Mouse (Mus musculus): ENCODE measurements at regions not wholly inside any gene's neighbourhood (a gene's known extent, or its start where the extent isn't known, plus 50 kb on each side); places are given as distances from the start of the nearest gene placed in this dataset.
A peak's percentile ranks its signal among the peaks of the same experiment; 100 is the strongest.
"Not testable (repeated sequence)": the region's sequence is repeated elsewhere in the genome, so short reads cannot be mapped to it uniquely, and the experiment has no call there.

DNA sequence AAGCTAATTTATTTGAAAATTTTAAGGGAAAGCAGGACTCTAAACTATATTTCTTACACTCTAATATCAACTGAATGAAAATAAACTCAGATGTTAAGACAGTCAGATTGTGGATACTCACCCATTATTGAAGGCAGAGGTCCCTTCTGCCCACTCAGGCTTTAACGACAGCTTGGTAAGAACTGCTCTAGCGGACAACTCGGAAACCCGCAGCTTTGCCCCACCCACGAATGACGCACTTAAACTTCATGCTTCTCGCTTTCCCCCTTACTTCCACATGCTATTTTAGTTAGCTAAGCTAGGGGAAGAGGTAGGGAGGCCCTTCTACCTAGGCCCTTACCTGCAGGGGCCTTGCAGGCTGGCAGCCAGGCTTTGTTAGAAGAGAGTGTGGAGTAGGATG lies 50.8 kb upstream of the Elmo1 start:
- peaks cover 5% of the 10 kb centered on the region; the same call in 1 of the 2 replicates for H3K4me1 ChIP-seq
- no peaks in the 10 kb centered on the region for H3K9me3 ChIP-seq
- H3K27me3 ChIP-seq, result no peaks in the 10 kb centered on the region
- ATAC-seq (ENCODE audit: borderline replicate concordance, extremely low read depth, low FRiP score, low TSS enrichment), result no peak
- H3K4me3 ChIP-seq, result no peak overlapping the region
- H3K27ac ChIP-seq, result no peak overlapping the region
- H3K4me2 ChIP-seq, result no peak overlapping the region
- H3K36me3 ChIP-seq, result no peaks in the 10 kb centered on the region
- no peak overlapping the region for H3K9ac ChIP-seq
- WGBS, result 89% methylated on average over 7 of the region's 7 CpGs

DNA sequence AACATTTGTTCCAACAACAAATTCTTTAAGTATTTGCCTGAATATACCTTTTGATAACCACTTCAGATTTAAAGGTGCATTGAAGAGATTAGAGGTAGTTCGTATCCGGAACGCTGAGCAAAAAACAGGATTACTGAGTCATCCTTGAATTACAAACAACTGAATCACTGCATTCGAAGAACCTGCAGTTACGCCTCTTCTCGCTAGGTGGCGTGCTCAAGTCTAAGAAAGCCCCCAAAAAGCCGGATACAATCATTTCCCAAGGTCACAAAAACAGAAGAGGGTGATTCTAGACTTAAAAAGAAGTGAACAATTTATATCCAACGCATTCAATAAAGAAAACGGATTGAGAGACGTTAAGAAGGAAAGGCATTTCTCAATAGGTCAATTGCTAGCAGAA lies 51.9 kb upstream of the Elmo1 start:
- H3K36me3 ChIP-seq, result no peaks in the 10 kb centered on the region
- 0 out of 2 replicates have a peak, but pooled peaks cover 5% of the 10 kb centered on the region for H3K4me1 ChIP-seq
- H3K27me3 ChIP-seq, result no peaks in the 10 kb centered on the region
- no peak overlapping the region for H3K4me2 ChIP-seq
- no peak for ATAC-seq (ENCODE audit: borderline replicate concordance, extremely low read depth, low FRiP score, low TSS enrichment)
- H3K9ac ChIP-seq, result no peak overlapping the region
- WGBS, result 39% methylated on average over 11 of the region's 11 CpGs
- H3K9me3 ChIP-seq, result no peaks in the 10 kb centered on the region
- H3K27ac ChIP-seq, result no peak overlapping the region
- H3K4me3 ChIP-seq, result no peak overlapping the region

DNA sequence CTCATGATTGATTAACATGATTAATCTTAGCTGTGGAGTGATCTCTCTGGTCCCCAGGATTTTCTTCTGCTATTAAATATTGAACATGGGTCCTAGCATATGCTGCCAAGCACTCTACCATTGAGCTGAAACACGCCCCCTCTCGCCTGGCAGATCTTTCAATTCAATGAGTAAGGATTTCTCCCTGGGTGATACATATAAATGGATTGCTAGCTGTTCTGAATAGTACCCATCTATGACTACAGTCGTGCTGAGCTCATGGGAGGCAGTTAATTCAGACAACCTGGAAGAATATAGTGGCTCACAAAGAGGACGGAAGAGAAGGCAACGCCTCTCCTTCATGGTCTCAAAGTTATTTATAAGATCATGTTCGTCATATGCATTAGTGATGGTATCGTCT lies 53.0 kb upstream of the Elmo1 start:
- Histone ChIP-seq H3K9me3 (no peaks in the 10 kb centered on the region), H3K9ac (no peak overlapping the region), H3K36me3 (no peaks in the 10 kb centered on the region), H3K4me1 (0 out of 2 replicates have a peak, but pooled peaks cover 5% of the 10 kb centered on the region), H3K27me3 (no peaks in the 10 kb centered on the region), H3K4me3 (no peak overlapping the region), H3K4me2 (no peak overlapping the region), H3K27ac (no peak overlapping the region)
- WGBS, result 81% methylated on average over 7 of the region's 7 CpGs
- no peak for ATAC-seq (ENCODE audit: borderline replicate concordance, extremely low read depth, low FRiP score, low TSS enrichment)

DNA sequence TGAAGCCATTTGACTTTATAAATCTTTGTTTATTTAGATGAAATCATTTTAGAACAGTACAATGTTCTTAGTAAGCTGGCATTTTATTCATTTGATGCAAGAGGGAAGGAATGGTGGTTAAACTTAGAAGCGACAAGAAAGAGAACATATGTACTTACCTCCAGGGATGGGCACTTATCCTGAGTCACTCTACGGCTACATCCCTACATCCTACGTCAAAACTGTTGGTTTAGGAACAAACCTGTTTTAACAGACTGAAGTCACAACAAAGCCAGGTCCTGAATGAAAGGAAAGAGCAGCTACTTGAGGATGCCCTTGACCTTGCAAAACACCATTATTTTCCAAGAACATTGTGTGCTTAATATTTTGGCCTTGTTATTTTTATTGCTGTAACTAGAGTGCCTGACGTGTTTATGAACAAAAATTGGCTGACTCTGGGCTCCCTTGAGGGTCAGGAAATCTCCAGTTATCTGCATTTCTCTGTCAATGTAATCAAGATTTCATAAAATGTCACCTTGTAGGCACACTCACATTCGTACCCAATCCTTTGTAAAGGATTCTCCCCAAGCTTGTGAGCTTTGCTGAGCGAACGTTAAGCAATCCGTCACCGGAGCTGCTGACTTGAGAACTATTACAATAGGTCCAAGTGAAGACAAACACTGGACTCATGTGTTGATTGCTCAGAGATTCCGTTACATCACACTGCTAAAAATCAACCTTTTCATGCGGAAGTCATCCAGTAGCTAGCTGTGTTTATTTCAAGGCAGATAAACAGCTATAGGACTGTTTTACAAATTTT lies 56.3 kb upstream of the Elmo1 start:
- 52% methylated on average over 11 of the region's 11 CpGs for WGBS
- Histone ChIP-seq H3K9me3 (no peaks in the 10 kb centered on the region), H3K27me3 (no peaks in the 10 kb centered on the region), H3K4me2 (no peak overlapping the region), H3K36me3 (no peaks in the 10 kb centered on the region), H3K27ac (no peak overlapping the region), H3K4me3 (no peak overlapping the region), H3K9ac (no peak overlapping the region), H3K4me1 (peaks cover 13% of the 10 kb centered on the region; the same call in 1 of the 2 replicates)
- ATAC-seq (ENCODE audit: borderline replicate concordance, extremely low read depth, low FRiP score, low TSS enrichment), result no peak

GRCm38 (mm10) chr13:20031660-20032059 lies 58.7 kb upstream of the Elmo1 start:
- Histone ChIP-seq H3K9me3 (no peaks in the 10 kb centered on the region), H3K27ac (peak overlapping the region; percentile 66), H3K36me3 (no peaks in the 10 kb centered on the region), H3K4me3 (no peak overlapping the region), H3K27me3 (no peaks in the 10 kb centered on the region), H3K4me2 (no peak overlapping the region), H3K4me1 (peaks cover 13% of the 10 kb centered on the region; the same call in 1 of the 2 replicates), H3K9ac (no peak overlapping the region)
- peak; percentile 58; the same call in 1 of the 2 replicates for ATAC-seq (ENCODE audit: borderline replicate concordance, extremely low read depth, low FRiP score, low TSS enrichment)
- WGBS, result 44% methylated on average over 5 of the region's 5 CpGs

GRCm38 (mm10) chr13:20031082-20031481 lies 59.3 kb upstream of the Elmo1 start:
- WGBS, result 22% methylated on average over 5 of the region's 5 CpGs
- H3K9ac ChIP-seq, result no peak overlapping the region
- peak overlapping the region; percentile 66 for H3K27ac ChIP-seq
- H3K4me1 ChIP-seq, result peaks cover 13% of the 10 kb centered on the region; the same call in 1 of the 2 replicates
- no peak overlapping the region for H3K4me3 ChIP-seq
- no peak overlapping the region for H3K4me2 ChIP-seq
- no peaks in the 10 kb centered on the region for H3K27me3 ChIP-seq
- ATAC-seq (ENCODE audit: borderline replicate concordance, extremely low read depth, low FRiP score, low TSS enrichment), result peak; percentile 83; the same call in 1 of the 2 replicates
- H3K36me3 ChIP-seq, result no peaks in the 10 kb centered on the region
- H3K9me3 ChIP-seq, result no peaks in the 10 kb centered on the region

DNA sequence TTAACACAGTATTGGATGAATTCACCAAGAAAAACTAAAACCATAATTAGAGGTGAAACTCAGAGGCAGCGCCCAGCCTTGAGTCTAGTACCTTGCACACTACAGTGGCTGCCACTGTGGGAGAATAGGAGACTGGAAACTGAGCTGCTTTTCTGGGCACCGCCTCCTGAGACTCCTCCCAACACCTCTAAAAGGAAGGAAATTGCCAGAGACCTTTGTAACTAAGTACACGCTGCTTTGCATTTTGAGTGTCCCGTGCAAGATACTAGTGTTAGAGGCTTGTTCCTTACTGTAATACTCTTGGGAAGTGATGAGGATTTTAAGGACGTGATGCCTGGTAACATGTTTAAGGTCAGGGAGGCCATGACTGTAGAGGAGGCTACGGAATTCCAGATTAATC lies 63.8 kb upstream of the Elmo1 start:
- no peak overlapping the region for H3K9ac ChIP-seq
- ATAC-seq (ENCODE audit: borderline replicate concordance, extremely low read depth, low FRiP score, low TSS enrichment), result no peak
- peaks cover 6% of the 10 kb centered on the region; the same call in 1 of the 2 replicates for H3K4me1 ChIP-seq
- H3K27ac ChIP-seq, result no peak overlapping the region
- no peaks in the 10 kb centered on the region for H3K36me3 ChIP-seq
- H3K4me2 ChIP-seq, result no peak overlapping the region
- WGBS, result 69% methylated on average over 6 of the region's 6 CpGs
- no peak overlapping the region for H3K4me3 ChIP-seq
- H3K9me3 ChIP-seq, result no peaks in the 10 kb centered on the region
- H3K27me3 ChIP-seq, result no peaks in the 10 kb centered on the region

GRCm38 (mm10) chr13:20016454-20016853 lies 73.9 kb upstream of the Elmo1 start:
- not testable (repeated sequence) for H3K4me3 ChIP-seq; H3K27me3 ChIP-seq; H3K4me1 ChIP-seq; H3K27ac ChIP-seq; H3K9ac ChIP-seq; ATAC-seq (ENCODE audit: borderline replicate concordance, extremely low read depth, low FRiP score, low TSS enrichment); H3K9me3 ChIP-seq; H3K4me2 ChIP-seq; H3K36me3 ChIP-seq
- 86% methylated on average over 16 of the region's 16 CpGs for WGBS

GRCm38 (mm10) chr13:20012621-20013020 lies 77.8 kb upstream of the Elmo1 start:
- Histone ChIP-seq H3K4me1 (no peaks in the 10 kb centered on the region), H3K9me3 (no peaks in the 10 kb centered on the region), H3K9ac (no peak overlapping the region), H3K4me2 (no peak overlapping the region), H3K27me3 (no peaks in the 10 kb centered on the region), H3K27ac (no peak overlapping the region), H3K4me3 (no peak overlapping the region), H3K36me3 (no peaks in the 10 kb centered on the region)
- WGBS, result 41% methylated on average over 3 of the region's 3 CpGs
- ATAC-seq (ENCODE audit: borderline replicate concordance, extremely low read depth, low FRiP score, low TSS enrichment), result no peak

DNA sequence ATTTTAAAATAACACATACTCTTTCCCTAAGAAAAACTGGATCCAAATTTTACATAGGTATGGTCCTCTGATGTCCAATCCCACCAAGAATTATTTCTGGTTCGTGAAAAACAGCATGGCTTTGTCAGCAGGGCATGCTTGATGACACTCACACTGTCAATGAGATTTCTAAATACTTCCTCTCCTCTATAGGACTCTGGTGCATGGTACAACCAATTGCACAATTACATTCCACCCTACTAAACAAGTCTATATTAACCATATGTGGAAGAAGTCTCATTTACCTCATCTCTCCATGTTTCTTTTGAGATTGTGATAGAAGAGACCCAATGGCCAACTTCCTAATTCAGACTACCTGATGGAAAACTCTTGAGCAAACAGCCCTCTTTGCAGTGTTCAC lies 81.2 kb upstream of the Elmo1 start:
- 65% methylated on average over 1 of the region's 1 CpGs for WGBS

DNA sequence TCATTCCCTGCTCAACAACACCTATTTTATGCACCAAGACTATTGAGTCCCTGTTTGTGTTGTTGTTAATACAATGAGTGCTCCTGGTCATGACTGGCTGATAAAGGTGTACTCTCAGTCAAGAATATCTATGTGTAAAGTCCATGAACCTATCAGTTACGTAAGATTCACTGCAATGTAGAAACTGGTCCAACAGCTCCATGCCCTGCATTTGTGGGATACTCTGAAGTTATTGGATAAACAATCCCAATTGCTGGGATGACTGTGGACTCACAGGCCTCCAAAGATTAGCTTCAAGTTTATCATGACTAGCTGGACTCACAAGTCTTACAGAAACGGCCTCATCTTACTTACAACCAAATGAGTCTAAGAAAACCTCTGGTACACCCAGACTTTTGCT lies 82.8 kb upstream of the Elmo1 start:
- H3K9ac ChIP-seq, result no peak overlapping the region
- WGBS, result 88% methylated on average over 2 of the region's 2 CpGs
- no peak overlapping the region for H3K4me2 ChIP-seq
- H3K4me3 ChIP-seq, result no peak overlapping the region
- H3K27me3 ChIP-seq, result no peaks in the 10 kb centered on the region
- H3K27ac ChIP-seq, result no peak overlapping the region
- no peaks in the 10 kb centered on the region for H3K4me1 ChIP-seq
- no peak for ATAC-seq (ENCODE audit: borderline replicate concordance, extremely low read depth, low FRiP score, low TSS enrichment)
- H3K36me3 ChIP-seq, result no peaks in the 10 kb centered on the region
- no peaks in the 10 kb centered on the region for H3K9me3 ChIP-seq

More for the DNA sequence above, 81.2 kb upstream of the Elmo1 start:
- Histone ChIP-seq H3K36me3 (no peaks in the 10 kb centered on the region), H3K27me3 (no peaks in the 10 kb centered on the region), H3K4me2 (no peak overlapping the region), H3K9ac (no peak overlapping the region), H3K4me3 (no peak overlapping the region), H3K4me1 (no peaks in the 10 kb centered on the region), H3K27ac (no peak overlapping the region), H3K9me3 (no peaks in the 10 kb centered on the region)
- ATAC-seq (ENCODE audit: borderline replicate concordance, extremely low read depth, low FRiP score, low TSS enrichment), result no peak

DNA sequence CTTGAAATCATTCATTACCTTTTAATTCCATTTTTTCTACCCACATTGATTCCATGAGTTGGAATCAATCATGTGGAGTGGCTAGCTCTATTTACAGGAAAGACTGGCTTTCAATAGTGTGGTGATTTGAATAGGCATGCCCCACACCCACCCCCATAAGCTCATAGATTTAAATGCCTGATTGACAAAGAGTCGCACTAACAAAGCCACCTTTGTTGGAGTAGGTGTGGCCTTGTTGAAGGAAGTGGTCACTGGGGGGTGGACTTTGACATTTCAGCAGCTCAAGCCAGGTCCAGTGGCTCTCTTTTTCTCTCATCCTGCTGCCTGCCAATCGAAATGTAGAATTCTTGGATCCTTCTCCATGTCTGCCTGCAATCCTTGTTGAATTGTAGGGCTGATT lies 92.8 kb upstream of the Elmo1 start:
- no peak for ATAC-seq (ENCODE audit: borderline replicate concordance, extremely low read depth, low FRiP score, low TSS enrichment)
- 77% methylated on average over 2 of the region's 2 CpGs for WGBS
- Histone ChIP-seq H3K9me3 (no peaks in the 10 kb centered on the region), H3K9ac (no peak overlapping the region), H3K4me2 (no peak overlapping the region), H3K4me3 (no peak overlapping the region), H3K4me1 (no peaks in the 10 kb centered on the region), H3K36me3 (no peaks in the 10 kb centered on the region), H3K27me3 (no peaks in the 10 kb centered on the region), H3K27ac (no peak overlapping the region)

Measured in lung, embryonic 15.5 days (tissue).